Mouse (Mus musculus) retina, embryonic 14.5 days (tissue): ENCODE results near the gene Ier2.
A peak's percentile ranks its signal among the peaks of the same experiment; 100 is the strongest.
"Not testable (repeated sequence)": the region's sequence is repeated elsewhere in the genome, so short reads cannot be mapped to it uniquely, and the experiment has no call there.

Source experiments
- DNase-seq: peaks from one replicate; pipeline ENCODE4 v3.0.0-alpha.2; 2015; ENCODE audit warnings: low spot score

Ier2 gene

DNA sequence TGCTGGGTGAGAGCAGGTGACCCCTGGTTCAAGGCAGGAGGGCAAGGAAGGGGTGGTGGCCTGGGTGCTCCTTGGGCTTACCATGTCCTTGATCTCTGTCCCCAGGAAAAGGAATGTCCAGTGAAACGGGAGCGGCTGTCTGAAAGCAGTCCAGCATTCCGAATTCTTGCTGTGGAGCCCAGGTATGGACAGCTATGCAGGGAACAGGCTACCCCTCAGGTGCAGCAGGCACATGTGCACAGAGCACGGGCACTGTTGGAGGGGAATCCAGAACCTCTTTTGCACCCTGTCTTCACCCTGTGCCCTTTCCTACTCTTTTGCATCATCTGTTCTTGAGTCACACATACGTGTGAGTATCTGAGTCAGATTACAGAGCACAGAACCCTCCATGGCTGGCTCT, 35.6 kb upstream of the Ier2 start:
- no peak for DNase-seq

DNA sequence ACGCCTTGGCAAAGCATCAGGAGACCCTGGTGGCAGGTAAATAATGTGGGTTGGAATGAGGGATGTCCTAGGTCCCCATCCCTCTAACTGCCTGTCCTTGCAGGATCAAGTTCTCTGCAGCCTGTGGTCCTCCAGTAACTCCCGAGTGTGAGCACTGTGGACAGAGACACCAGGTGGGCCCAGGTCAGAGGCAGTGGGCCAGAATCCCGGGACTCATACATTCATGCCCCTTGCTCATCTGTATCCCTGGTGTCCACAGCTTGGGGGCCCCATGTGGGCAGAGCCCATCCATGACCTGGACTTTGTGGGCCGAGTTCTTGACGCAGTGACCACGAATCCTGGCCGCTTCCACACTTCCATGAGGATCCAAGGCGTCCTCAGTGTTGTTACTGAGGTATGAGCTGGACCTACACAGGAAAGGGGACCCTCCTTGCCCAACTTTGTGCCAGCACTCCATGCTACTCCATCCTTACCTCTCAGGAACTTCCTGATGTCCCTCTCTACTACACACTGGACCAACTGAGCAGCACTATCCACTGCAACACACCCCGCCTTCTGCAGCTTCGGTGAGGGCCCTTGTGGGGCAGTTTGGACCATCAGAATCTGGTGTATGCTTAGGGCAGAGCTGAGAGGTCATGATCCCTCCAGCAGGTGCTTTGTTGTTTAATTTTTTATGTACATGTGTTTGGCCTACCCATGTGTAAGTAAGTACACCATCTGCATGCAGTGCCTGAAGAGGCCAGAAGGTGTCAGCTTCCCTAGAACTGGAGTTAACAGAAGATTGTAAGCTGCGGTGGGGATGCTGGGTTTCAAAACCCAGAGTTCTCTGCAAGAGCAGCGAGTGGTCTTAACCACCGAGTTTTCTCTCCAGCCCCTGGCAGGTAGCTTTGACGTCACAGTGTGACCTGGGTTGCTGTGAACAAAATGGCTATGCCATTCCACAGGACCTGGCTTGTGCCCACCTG, 34.8 kb upstream of the Ier2 start:
- DNase-seq = peak; percentile 62

DNA sequence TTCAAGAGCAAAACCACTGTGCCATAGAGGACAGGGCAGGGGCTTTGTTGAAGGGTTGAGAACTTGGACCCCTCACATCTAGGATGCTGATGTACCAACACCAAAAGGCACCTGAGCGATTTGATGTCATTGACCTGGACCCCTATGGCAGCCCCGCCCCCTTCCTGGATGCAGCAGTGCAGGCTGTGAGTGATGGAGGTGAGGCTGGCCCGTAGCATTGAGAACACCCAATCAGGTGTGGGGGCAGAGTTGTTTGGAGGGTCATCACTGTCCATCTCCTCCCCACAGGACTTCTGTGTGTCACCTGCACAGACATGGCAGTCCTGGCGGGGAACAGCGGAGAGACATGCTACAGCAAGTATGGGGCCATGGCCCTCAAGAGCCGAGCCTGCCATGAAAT, 32.5 kb upstream of the Ier2 start:
- no peak for DNase-seq

DNA sequence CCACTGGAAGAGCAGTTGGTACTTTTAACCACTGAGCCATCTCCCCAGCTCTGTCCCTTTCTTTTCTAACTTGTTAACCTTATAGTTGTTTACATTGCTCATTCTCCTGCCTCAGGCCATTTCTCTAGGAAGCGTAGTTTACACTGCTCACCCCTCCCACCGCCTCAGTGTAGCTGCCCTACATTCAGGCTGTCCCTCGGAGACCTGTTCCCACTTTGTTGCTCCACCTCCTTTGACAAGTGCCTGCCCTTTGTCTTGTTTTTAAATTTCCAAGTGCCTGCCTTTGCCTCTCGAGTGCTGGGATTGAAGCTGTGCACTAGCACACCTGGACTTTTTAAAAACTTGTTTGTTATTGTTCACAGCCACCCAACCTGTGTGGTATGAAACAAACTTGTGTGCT, 30.7 kb upstream of the Ier2 start:
- no peak for DNase-seq

DNA sequence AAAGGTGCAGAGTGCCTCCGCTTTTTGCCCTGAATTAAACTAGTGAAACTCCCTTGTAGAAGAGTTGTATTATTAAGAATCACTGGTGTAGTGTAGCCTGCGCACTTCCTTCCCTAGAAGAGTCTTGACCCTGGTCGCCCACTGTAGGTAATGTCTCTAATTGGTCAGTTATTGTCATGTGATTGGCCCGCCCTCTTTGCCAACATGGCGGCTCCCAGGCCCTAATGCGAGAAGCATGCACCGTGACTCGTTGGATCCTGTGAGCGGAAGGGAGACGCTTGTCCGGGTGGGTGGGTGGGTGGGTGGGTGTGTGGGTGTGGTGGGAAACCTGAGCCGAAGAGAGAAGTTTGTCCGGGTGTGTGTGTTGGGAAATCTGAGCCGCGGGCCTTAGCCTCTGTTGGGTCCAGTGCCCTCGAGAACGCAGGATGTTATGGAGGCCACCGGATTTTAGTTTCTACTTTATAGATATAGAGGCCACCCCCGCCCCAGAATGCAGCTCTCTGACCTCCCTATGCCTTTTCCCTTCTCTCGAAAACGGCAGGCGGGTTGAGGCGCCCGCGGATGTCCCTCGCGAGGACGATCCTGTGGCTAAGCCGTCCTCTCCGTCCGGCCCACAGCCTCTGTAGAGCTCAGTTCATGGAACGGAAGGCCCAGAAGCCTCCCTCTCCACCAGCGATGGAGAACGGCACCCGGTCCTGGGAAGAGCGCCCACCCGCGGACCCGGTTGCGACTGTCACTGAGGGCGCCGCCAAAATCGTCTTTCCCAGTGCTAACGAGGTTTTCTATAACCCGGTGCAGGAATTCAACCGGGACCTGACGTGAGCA, 26.7 kb upstream of the Ier2 start:
- peak; percentile 95 for DNase-seq

DNA sequence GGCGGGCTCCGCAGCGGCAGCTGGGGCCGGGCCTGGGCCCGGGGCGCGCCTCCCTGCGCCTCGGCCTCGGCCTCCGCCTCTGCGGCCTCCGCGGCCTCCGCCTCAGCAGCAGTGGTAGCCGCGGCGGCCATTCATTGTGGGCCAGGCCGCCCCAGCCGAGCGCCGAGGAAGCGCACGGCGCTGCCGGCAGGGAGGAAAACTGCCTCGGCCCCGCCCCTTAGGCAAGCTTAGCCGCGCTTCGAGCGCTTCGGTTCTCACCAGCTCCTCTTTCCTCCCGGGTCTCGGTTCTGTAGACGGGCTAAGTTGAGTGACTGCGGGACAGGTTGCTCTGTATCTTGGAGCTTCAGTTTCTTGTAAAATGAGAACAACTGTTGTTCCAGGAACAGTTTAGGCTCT, 25.1 kb upstream of the Ier2 start, which contains the start of gene Nacc1:
TSS of gene Nacc1 (minus strand) at position 158 of the 396 bp plus-strand sequence.
- peak; percentile 92 for DNase-seq

DNA sequence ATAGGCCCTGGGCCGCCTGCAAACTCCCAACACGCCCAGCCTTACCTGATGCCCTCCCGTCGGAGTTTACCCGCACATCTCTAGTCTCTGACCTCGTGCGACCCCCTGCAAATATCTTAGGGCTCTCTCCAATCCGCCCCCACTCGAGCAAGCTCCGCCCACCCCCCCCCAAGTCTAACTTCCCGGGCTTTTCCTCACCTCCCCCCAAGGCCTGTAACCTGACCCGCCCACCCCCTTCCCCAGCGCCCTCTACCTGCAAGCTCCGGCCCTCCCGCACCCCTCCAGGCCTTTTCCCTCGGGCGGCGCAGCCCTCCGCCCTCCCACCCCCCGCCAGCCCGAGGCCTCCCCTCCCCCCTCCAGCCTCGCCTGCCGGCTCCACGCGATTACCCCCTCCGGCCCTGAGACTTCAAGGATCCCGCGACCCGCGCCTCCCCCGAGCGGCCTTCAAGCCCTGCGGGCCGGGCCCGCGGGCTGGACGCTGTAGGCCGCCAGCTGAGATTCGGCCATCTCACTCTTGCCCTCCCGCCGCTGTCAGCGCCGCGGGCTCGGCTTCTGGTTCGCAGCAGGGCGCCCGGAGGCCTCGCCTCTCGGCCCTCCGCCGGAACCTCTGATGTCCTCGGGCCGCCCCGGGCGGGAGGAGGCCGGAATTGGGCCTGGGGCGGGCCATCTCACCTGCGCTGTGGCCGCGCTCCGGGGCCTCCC, 24.5 kb upstream of the Ier2 start:
- peak; percentile 51 for DNase-seq

DNA sequence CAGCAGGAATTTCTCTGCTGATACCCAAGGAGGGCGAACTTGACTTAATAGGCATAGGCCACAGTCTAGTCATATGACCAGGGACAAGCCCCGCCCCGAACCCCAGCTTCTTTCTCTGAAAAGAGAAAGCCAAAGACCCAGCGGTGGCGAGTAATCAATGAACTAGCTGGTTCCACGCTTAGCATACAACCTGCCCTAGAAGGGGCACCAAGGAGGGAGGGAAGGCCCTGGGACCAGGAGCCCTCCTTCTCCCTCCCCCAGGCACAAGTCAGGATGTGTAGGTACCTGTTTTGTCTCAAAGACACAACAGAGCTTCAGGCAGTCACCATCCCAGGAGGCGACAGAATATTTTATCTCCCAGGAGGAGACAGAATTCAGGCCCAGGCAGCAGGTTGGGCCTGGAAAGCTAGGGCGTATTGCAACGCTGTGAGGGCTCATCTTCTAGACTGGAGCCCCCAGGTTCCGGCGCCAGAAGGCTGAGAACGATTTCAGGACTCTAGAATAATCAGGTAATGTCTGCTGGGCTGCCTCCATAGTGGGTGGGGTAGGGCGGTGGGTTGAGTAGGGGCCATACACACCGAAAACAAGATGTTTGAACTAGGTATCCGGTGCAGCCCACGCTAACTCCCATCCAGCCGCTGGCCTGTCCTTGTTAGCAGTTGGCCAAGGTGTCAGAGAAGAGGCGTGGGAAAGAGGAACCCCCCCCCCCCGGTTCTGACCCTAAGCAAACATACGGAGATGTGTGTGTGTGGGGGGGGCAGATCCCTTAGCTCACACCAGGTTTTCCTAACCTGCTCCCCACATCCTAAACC, 23.7 kb upstream of the Ier2 start, which contains the start of gene Trmt1:
TSS of gene Trmt1 (plus strand) at position 117 of the 812 bp plus-strand sequence.
- no peak for DNase-seq

DNA sequence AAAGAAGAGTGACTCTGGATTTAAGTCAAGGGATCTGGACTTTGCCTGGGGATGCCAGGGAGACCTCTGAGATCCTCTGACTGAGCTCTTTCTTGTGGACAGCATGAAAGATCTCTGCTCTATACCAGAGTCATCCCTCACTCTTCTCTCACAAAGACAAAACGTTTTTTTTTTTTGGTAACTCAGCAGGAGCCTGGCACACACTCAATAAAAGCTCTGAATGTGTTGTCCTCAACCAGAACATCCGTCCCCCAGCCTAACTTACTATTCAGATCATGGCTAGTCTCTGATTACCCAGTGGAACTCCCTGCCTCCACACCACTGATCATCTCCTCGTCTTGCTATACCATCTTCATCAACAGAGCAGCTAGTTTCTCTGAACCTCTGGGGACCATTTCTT, 21.9 kb upstream of the Ier2 start:
- no peak for DNase-seq

DNA sequence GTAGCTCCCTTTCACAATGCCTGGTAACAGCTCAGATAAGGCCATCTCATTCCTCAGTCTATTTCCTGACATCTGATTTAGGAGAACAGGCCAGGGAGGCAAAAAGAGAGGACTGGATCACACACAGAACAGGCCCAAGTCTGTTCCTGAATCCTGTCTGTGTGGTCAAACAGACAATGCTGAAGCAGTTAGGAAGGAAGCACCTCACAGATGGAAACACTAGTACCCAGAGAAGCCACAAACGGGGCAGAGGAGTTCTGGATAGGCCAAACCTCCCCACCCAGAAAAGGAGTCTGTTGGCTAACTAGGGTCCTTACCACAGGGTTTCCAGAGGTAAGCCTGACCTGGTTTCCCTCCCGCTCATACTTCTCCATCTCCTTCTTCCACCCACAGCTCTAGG, 19.6 kb upstream of the Ier2 start:
- no peak for DNase-seq

DNA sequence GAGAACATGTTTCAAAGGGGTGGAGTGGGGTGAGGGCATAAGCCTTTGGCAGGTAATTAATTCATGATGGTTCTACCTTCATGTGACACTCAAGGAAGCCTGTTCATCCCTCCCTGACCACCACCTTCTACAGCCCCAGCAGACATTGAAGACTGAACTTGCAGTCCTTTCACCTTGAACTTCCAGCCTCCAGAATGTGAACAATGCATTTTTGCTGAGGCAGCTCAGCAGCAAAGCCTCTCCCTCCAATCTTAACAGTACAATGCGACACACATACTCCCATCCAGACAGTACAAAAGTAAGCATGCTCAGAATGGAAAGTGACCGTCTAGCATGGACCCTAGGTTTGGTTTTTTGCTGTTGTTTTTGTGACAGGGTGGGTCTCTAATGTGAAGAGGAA, 18.8 kb upstream of the Ier2 start:
- no peak for DNase-seq

DNA sequence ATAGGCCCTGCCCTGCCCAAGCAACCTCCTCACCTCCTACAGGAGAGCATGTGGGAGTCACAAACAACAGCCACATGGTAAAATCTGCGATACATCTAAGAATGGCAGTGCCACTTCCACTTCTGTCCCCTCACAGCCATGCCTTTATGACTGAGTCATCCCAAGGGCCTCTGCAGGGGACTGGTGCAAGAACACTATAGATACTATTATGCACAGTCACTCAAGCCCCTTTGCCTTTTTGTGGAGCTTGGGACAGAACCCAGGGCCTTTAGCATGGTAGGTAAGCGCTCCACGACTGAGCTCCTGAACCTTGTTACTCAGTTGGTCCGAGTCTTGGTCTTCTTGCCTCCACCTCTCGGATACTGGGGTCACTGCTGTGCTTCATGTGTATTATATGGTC, 14.7 kb upstream of the Ier2 start:
- no peak for DNase-seq

DNA sequence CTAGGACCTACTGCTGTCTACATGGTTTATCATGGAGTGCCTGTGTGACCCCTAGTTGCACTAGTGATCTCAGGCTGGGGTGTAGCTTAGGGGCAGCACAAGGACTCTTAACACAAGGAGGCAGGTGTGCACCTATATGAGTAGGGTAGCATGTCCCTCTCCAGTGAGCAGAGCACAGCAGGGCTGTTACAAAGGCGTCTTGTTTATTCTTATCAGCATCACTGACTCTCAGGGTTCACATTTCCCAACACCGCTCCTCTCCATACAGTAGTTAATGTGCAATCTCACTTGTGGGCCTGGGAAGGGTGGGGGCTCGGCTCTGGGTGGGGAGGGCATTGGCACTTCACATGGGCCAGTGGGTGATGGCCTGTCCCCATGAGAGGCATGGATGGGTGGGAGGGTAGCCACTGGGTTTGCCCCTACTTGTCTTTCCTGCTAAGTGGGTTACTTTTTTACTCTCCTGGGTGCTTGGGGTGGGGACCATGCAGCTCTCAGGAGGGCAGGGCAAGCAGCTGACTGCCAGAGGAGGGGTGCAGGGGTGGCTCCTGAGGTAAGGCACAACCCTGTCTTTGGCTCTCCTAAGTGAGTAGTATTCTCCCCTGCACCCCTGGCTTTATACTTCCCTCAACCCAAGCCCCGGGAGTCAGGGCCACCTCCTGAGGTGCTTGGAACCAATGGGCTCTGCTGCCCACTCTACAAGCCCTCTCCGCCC, 7.8 kb upstream of the Ier2 start:
- DNase-seq = not testable (repeated sequence)

DNA sequence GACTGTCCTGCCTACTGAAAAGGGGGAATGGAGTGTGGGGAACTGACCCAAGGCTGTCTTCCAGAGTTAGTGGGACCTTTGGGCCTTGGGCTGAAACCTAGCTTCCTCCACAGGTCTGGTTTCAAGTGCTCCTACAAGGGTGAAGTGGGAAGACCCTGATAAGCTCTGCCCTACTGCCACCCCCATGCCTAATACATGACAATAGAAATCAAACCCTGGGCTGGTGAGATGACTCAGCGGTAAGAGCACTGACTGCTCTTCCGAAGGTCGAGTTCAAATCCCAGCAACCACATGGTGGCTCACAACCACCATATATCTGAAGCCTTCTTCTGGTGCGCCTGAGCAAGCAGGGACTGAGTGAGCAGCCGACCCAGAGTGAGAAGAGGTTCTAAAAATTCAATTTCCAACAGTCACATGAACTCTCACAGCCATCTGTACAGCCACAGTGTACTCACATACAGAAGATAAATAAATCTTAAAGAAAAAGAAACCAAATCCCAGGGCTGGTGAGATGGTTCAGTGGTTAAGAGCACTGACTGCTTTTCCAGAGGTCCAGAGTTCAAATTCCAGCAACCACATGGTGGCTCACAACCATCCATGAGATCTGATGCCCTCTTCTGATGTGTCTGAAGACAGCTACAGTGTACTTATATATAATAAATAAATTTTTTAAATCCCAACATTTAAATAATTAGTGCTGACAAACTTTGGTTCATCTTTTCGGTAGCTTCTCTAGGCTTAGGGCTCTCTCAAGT, 6.3 kb upstream of the Ier2 start:
- no peak for DNase-seq

DNA sequence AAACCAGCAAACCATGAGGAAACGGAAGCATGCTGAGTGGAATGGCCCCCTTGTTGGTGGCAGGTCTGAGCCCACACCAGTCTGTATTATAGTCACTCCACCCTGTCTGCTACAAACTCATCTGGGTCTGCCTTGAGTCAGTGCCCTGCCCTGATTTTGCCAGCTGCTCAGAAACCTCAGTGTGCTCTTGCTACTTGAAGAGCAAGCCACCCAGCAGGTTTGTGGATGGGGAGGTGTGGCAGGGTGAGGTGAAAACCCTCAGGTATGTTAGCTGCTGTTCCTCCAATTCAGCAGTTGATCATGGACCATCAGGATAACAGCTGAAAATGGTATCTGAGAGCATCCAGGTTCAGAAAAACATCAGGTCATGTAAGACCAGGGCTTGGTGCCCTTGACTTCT, 5.4 kb upstream of the Ier2 start:
- DNase-seq = no peak

DNA sequence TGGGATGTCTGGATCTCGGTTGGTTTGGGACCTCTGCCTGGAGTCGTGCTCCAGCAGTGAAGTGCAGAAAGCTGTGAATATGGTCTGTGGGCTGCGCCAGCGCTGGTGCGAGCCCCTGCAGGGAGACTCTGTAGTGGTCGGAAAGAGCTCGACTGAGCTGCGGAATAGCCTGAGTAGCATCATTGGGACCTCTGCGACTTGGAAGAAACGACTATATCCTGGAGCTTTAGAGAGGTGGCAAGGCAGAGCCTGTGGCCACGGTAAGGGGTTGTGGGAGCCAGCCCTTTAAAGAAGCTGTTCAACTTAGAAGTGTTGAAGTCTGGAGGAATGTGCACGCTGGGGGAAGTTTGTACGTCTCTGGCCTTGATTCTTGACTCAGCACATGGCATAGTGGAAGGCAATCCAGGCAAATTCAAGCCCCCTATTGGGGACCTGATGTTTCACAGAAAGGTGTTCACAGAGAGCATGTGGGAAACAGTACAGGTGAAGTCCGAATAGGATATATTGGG, 2.8 kb upstream of the Ier2 start:
- peak; percentile 49 for DNase-seq

DNA sequence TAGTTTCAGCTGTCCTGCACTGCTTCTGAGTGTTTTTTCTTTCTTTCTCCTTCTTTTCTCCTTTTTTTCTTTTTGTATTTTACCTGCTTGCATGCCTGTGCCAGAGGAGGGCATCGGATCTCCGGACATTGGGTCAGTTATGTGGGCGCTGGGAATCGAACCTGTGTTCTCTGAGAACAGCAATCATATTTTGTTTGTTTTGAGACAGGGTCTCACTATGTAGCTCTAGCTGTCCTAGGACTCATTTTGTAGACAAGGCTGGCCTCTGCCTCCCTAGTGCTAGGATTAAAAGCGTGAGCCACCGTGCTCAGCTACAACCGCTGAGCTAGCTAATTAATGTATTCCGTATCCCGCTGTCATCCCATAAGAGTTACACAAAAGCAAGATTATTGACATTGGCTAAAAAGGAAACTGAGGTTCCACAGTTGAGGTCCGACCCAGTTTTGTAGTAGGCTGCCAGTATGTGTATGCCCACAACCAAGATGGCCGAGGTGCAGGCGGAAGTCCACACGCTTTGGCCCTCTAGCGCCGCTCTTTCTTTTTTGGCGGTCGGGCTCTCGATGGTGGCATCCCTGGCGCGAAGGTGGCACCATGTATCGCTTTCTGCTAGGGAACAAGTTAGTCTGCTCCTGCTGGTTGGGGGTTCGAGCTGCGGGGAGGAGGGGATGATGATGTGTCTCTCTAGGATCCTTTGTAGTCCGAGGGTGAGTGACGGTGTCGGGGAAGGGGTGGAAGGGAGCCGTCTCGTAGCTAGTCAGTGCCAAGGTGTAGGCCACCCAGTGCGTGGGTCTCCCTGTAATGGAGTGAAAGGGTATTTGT, 2.1 kb upstream of the Ier2 start:
- DNase-seq = peak; percentile 85

DNA sequence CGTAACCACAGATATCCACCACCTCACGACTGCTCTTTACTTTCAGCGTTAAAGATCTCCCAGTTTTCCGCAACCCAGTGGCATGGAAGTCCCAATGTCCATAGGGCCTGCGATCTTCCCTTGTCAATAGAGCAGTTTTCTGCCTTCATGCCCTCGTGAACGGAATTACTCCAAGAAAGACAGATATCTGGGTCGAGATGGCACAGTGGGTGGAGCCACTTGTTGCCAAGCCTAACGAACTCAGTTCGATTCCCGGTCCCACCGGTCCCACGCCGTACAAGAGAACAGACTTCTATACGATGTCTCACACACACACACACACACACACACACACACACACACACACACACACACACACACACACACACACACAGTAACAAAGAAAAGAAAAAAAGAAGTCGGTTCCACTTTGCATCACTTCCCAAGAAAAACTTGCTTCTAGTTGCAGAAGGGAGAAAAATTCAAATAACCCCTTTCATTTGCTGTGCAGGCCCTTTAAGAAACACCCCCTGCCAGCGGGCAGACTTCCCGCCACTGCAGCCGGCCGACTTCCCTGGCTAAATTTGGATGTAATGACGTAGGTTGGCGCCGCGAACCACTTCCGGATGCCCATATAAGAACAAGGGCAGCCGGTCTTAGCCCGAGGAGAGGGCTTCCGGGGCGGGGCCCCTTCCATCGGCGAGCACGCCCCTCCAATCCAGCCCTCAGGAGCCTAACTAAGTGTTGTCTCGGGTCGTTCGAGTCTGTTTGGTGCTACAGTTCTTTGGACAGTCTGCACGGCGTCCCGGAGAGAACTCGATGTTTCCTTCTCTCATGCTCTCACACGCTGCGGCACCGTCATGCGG, 1.1 kb upstream of the Ier2 start:
- peak; percentile 98 for DNase-seq
